Comparison of ENCODE assay signal across 10 mouse cellular contexts in genomic region chr9:44726431-44727146, GRCm38 (mm10). TPM values are rescaled to one million over a fixed set of nuclear protein-coding genes. Genes with fewer than 3 reads are reported as not detected.
DNase-seq lines count a peak whose midpoint lies in the region; ATAC-seq and TF ChIP-seq lines count a peak whose summit lies in the region.
"Had no signal": no experiment of that assay in that cellular context is flagged by ENCODE, and none has a peak within 500 bp of the region (broad histone marks: within the 10 kb centered on the region; RNA-seq: fewer than 3 reads in every experiment).

No protein-coding gene starts in this region.

- H3K4me2 ChIP-seq in neural tube, embryonic 11.5 days (ENCODE audit: low read depth) = no peak overlapping the region
- H3K4me2 ChIP-seq in kidney, embryonic 16.5 days (replicated peaks; ENCODE audit: low read depth, low read length) = no peak overlapping the region

- 57% methylated on average over 10 of the region's 10 CpGs for WGBS in neural tube, embryonic 11.5 days
- 28% methylated on average over 10 of the region's 10 CpGs for WGBS in kidney, embryonic 16.5 days
- WGBS in olfactory bulb, adult 2 months = 47% methylated on average over 10 of the region's 10 CpGs

- no peak for TF ChIP-seq POLR2A in olfactory bulb, adult 2 months (IDR thresholded peaks at IDR 0.05; ENCODE audit: insufficient read depth, low read depth, low read length)

- peaks cover 32% of the 10 kb centered on the region for H3K4me1 ChIP-seq in neural tube, embryonic 11.5 days (ENCODE audit: control insufficient read depth, insufficient read depth, low read length)
- H3K4me1 ChIP-seq in kidney, embryonic 16.5 days (ENCODE audit: insufficient read depth, low read length) = peaks cover 48% of the 10 kb centered on the region
- H3K4me1 ChIP-seq in olfactory bulb, adult 2 months (ENCODE audit: control insufficient read depth, insufficient read depth, low read length) = peaks cover 46% of the 10 kb centered on the region

- no peaks in the 10 kb centered on the region; the same call in 1 of the 2 replicates for H3K36me3 ChIP-seq in neural tube, embryonic 11.5 days (ENCODE audit: control insufficient read depth, insufficient read depth, low read length)
- peaks cover 3% of the 10 kb centered on the region; the same call in 1 of the 2 replicates for H3K36me3 ChIP-seq in kidney, embryonic 16.5 days (ENCODE audit: insufficient read depth, low read length)

- peak; percentile 59 for DNase-seq in embryo, embryonic 9.5 days (ENCODE audit: extremely low spot score)
- DNase-seq in embryo, embryonic 10 days (ENCODE audit: low spot score) = no peak
- DNase-seq in neural tube, embryonic 11.5 days (ENCODE audit: low spot score) = no peak
- no peak for DNase-seq in neural tube, embryonic 10.5 days (ENCODE audit: extremely low spot score, low spot score)
- DNase-seq in left cerebral cortex, adult 9 months (ENCODE audit: low spot score in 2 of 2) = no peak
- no peak for DNase-seq in cerebellum, adult 11-12 months

- no peak for TF ChIP-seq CTCF in olfactory bulb, adult 2 months (IDR thresholded peaks at IDR 0.05; ENCODE audit: insufficient read depth, low read depth, low read length)

- H3K9me3 ChIP-seq in neural tube, embryonic 11.5 days (ENCODE audit: control insufficient read depth, low read length) = no peaks in the 10 kb centered on the region
- H3K9me3 ChIP-seq in kidney, embryonic 16.5 days (ENCODE audit: low read length) = no peaks in the 10 kb centered on the region

- no peak overlapping the region for H3K4me3 ChIP-seq in neural tube, embryonic 11.5 days (ENCODE audit: low read depth, low read length)
- no peak overlapping the region for H3K4me3 ChIP-seq in kidney, embryonic 16.5 days (ENCODE audit: low read length)
- H3K4me3 ChIP-seq in olfactory bulb, adult 2 months (ENCODE audit: insufficient read depth, low read depth, low read length) = no peak overlapping the region

- peak overlapping the region; percentile 20; the same call in 1 of the 2 replicates for H3K27ac ChIP-seq in neural tube, embryonic 11.5 days (ENCODE audit: low read depth, low read length)
- H3K27ac ChIP-seq in kidney, embryonic 16.5 days (ENCODE audit: low read length) = peak overlapping the region; percentile 58
- H3K27ac ChIP-seq in olfactory bulb, adult 2 months (ENCODE audit: insufficient read depth, low read depth, low read length) = peak overlapping the region; percentile 31; the same call in 1 of the 2 replicates

- no peaks in the 10 kb centered on the region for H3K27me3 ChIP-seq in neural tube, embryonic 11.5 days (ENCODE audit: control insufficient read depth, insufficient read depth, low read length)
- no peaks in the 10 kb centered on the region for H3K27me3 ChIP-seq in kidney, embryonic 16.5 days (ENCODE audit: insufficient read depth, low read length)

- H3K9ac ChIP-seq in neural tube, embryonic 11.5 days (ENCODE audit: low read length) = peak overlapping the region; percentile 3; the same call in 1 of the 2 replicates
- peak overlapping the region; percentile 17; the same call in 1 of the 2 replicates for H3K9ac ChIP-seq in kidney, embryonic 16.5 days (replicated peaks; ENCODE audit: low read length)

- no peak for ATAC-seq in neural tube, embryonic 11.5 days (ENCODE audit: insufficient read depth, low FRiP score, low TSS enrichment)
- ATAC-seq in kidney, embryonic 16.5 days (ENCODE audit: low FRiP score, low TSS enrichment) = peak; percentile 81

RNA-seq across cellular contexts. Expression of gene Phldb1, which starts 8.4 kb away (rescaled TPM):
- polyA plus RNA-seq in neural tube, embryonic 11.5 days (2014; fragmentation: Nextera tagmentation; extraction: Ambion mirVana) = 44.3 and 47.7 TPM in 2 replicates
- polyA plus RNA-seq in kidney, embryonic 16.5 days (2015; fragmentation: Nextera tagmentation; extraction: Ambion mirVana) = 37.0 and 37.6 TPM in 2 replicates
- polyA plus RNA-seq in olfactory bulb, adult 2 months (2012; ENCODE audit: insufficient read depth, insufficient read length, low replicate concordance, missing spikeins) = not detected in 2 replicates

RNA-seq across cellular contexts. Expression of gene Arcn1, which starts 41.1 kb away (rescaled TPM):
- polyA plus RNA-seq in neural tube, embryonic 11.5 days (2014; fragmentation: Nextera tagmentation; extraction: Ambion mirVana) = 211 and 214 TPM in 2 replicates
- 217 and 219 TPM in 2 replicates for polyA plus RNA-seq in kidney, embryonic 16.5 days (2015; fragmentation: Nextera tagmentation; extraction: Ambion mirVana)
- 192 TPM in 1 of 2 replicates, not detected in the other for polyA plus RNA-seq in olfactory bulb, adult 2 months (2012; ENCODE audit: insufficient read depth, insufficient read length, low replicate concordance, missing spikeins)

RNA-seq across cellular contexts. Expression of gene Ift46, which starts 41.1 kb away (rescaled TPM):
- polyA plus RNA-seq in neural tube, embryonic 11.5 days (2014; fragmentation: Nextera tagmentation; extraction: Ambion mirVana) = 144 and 145 TPM in 2 replicates
- 100 and 111 TPM in 2 replicates for polyA plus RNA-seq in kidney, embryonic 16.5 days (2015; fragmentation: Nextera tagmentation; extraction: Ambion mirVana)
- polyA plus RNA-seq in olfactory bulb, adult 2 months (2012; ENCODE audit: insufficient read depth, insufficient read length, low replicate concordance, missing spikeins) = not detected in 2 replicates

RNA-seq across cellular contexts. Expression of gene Treh, which starts 53.6 kb away (rescaled TPM):
- polyA plus RNA-seq in neural tube, embryonic 11.5 days (2014; fragmentation: Nextera tagmentation; extraction: Ambion mirVana) = not detected in 2 replicates
- 0.17 TPM in 1 of 2 replicates, not detected in the other for polyA plus RNA-seq in kidney, embryonic 16.5 days (2015; fragmentation: Nextera tagmentation; extraction: Ambion mirVana)
- not detected in 2 replicates for polyA plus RNA-seq in olfactory bulb, adult 2 months (2012; ENCODE audit: insufficient read depth, insufficient read length, low replicate concordance, missing spikeins)
- polyA plus RNA-seq: limb, embryonic 14.5 days; spleen, adult 2 months had no signal

Comparison
In these comparisons a context has a peak if more than half of its experiments do, and no peak if none do; other contexts are left out.
1. RNA of gene Ift46, which starts 41.1 kb away (polyA plus RNA-seq): 144 to 145 TPM in neural tube, embryonic 11.5 days and 100 to 111 TPM in kidney, embryonic 16.5 days; not detected in olfactory bulb, adult 2 months; every median in the first group is over 100 times any median in the second.
2. Peak in every context shown above with its lines, with median percentiles within 50 percentile points of each other: H3K27ac ChIP-seq.